Mouse (Mus musculus) urinary bladder, postnatal 4 days (tissue): ENCODE results near the gene Atp2c2.
A peak's percentile ranks its signal among the peaks of the same experiment; 100 is the strongest.

ENCODE experiments used
- DNase-seq, 2 experiments: peaks; one replicate each; pipeline ENCODE4 v3.0.0; 2021 to 2022; ENCODE audit warnings: low spot score in 2 of 2

Gene Atp2c2

GRCm38 (mm10) chr8:119784676-119785075 lies 84.9 kb downstream of the Atp2c2 start:
- DNase-seq: no peak

- DNase-seq: no peak
These were observed 86.1 kb downstream of the Atp2c2 start for GRCm38 (mm10) chr8:119785764-119786405.

GRCm38 (mm10) chr8:119786871-119787270 lies 87.1 kb downstream of the Atp2c2 start:
- no peak for DNase-seq

- DNase-seq: no peak
These were observed 87.5 kb downstream of the Atp2c2 start for GRCm38 (mm10) chr8:119787341-119787740.

GRCm38 (mm10) chr8:119788607-119789381 lies 89.0 kb downstream of the Atp2c2 start:
- no peak for DNase-seq

DNA sequence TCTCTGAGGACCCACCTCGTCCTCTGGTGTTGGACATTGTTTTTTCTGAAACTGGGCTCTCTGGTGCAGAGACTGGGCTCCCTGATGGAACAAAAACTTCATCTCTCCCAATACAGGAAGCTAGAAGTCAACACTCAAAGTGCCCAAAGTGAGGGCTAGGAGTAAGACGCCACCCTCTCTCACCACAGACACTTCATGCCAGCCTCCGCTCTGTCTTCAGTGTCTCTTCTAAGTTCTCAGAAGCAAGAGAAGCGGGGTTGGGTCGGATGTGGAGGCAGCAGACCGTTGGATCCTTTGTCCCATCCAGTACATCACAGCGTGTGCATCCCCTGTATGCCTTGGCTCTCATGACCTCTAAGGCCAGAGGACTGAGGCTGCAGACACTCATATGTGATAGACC lies 89.8 kb downstream of the Atp2c2 start:
- DNase-seq: no peak

GRCm38 (mm10) chr8:119791804-119792704 lies 92.2 kb downstream of the Atp2c2 start:
- DNase-seq: no peak

- DNase-seq: no peak
These were observed 94.9 kb downstream of the Atp2c2 start for GRCm38 (mm10) chr8:119794689-119795088.

- no peak for DNase-seq
These were observed 95.8 kb downstream of the Atp2c2 start for GRCm38 (mm10) chr8:119795651-119796050.

DNA sequence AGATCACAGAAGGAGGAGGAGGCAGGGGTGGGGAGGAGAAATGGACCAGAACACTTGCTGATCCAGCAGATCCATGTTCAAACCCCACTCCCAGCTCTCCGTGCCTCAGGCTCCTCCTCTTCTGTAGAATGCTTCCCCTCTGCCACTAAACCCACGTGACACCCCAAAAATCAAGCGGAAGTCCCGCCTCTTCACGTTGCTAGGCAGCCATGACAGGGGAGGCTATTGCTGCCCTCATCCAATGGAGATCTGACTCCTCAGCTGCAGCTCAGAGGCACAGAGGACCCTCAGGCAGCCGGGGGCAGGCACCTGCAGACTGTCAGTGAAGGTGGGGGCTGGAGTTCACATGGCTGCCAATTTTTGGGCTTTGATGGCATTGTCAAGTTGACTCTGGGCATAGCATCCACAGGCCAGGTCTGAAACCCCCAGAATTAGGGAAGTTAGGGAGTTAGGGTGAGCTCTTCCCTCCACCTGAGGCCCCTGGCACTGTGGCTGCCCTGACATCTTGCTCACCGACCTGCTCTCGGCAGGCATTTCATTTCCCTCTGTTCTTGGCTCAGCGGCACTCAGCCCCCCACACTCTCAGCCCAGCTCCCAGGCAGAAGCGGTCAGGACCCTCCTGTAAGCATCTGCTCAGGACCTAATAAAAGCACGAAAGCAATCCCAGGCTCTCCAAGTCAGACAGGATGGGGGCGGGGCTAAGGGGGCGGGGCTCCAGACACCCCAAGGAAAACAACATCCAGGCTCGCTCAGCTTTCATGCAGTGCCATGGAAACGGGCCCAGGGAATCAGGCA lies 98.6 kb downstream of the Atp2c2 start:
- peak in 1 of 2 experiments; percentile 65 for DNase-seq

GRCm38 (mm10) chr8:119798965-119799264 lies 99.1 kb downstream of the Atp2c2 start:
- DNase-seq: no peak

GRCm38 (mm10) chr8:119801168-119801567 lies 101.4 kb downstream of the Atp2c2 start:
- no peak for DNase-seq

- no peak for DNase-seq
These were observed 102.8 kb downstream of the Atp2c2 start for GRCm38 (mm10) chr8:119802592-119802991.

GRCm38 (mm10) chr8:119805275-119805674 lies 105.5 kb downstream of the Atp2c2 start:
- no peak for DNase-seq

DNA sequence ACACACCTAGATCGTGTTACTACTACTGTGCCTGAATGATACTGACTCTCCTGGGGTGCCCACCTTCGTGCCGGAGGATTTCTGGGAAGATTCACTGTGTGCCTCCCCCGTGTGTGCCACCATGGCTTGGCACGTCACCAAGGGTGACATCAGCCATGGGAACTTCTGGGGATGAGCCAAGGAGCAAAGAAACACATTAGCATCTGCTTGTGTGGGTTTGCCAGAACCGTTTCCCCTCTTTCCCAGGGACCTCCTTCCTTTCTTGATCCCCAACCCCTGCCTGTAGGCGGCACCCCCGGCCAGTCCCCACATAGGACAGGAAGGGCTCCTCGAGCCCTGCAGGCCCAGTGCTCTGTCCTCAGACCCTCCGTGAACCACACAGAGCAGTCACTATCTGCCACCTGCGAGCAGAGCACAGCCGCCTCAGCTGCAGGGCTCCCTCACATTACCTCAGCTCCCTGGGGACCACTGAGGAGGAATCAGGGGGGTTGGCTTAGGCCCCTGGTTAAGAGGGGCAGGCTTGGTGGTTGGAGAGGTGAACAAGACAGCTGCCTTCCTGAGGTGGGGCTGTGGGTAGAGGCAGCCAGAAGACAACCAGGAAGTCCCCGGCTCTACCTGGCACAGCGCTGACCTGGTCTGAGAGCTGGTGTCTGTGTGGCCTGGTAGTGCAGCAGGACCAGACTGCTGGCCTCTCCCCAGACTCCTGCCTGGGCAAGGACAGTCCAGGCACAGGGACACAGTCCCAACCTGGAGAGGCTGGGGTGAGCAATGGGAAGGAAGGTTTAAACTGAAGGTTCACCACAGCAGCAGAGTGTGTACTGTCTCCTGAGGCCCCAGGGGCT lies 106.8 kb downstream of the Atp2c2 start:
- DNase-seq: no peak
